Mouse (Mus musculus) kidney, adult 9 months (tissue): ENCODE measurements around the gene Gcc2.
A peak's percentile ranks its signal among the peaks of the same experiment; 100 is the strongest.
"Not testable (repeated sequence)": the region's sequence is repeated elsewhere in the genome, so short reads cannot be mapped to it uniquely, and the experiment has no call there.

Source experiments
- DNase-seq: peaks from one replicate; pipeline ENCODE4 v3.0.0; 2022

Gene Gcc2

GRCm38 (mm10) chr10:58327836-58328235, 72.5 kb downstream of the Gcc2 start:
- DNase-seq: not testable (repeated sequence)

GRCm38 (mm10) chr10:58328517-58329108, 73.3 kb downstream of the Gcc2 start:
- DNase-seq: peak; percentile 78

GRCm38 (mm10) chr10:58330635-58331034, 75.3 kb downstream of the Gcc2 start:
- no peak for DNase-seq

GRCm38 (mm10) chr10:58331741-58332140, 76.4 kb downstream of the Gcc2 start:
- DNase-seq: no peak

GRCm38 (mm10) chr10:58333414-58333813, 78.1 kb downstream of the Gcc2 start:
- DNase-seq: no peak

- DNase-seq: no peak
Observed at GRCm38 (mm10) chr10:58336156-58336555, 80.9 kb downstream of the Gcc2 start.

- peak; percentile 54 for DNase-seq
Observed at GRCm38 (mm10) chr10:58337091-58337490, 81.8 kb downstream of the Gcc2 start.

GRCm38 (mm10) chr10:58338590-58338989, 83.3 kb downstream of the Gcc2 start:
- DNase-seq: no peak

GRCm38 (mm10) chr10:58341685-58342084, 86.4 kb downstream of the Gcc2 start:
- peak; percentile 58 for DNase-seq

GRCm38 (mm10) chr10:58342199-58342598, 86.9 kb downstream of the Gcc2 start:
- no peak for DNase-seq

GRCm38 (mm10) chr10:58343552-58343951, 88.3 kb downstream of the Gcc2 start:
- no peak for DNase-seq

- no peak for DNase-seq
Observed at GRCm38 (mm10) chr10:58350600-58350999, 95.3 kb downstream of the Gcc2 start.

GRCm38 (mm10) chr10:58351670-58352069, 96.4 kb downstream of the Gcc2 start:
- no peak for DNase-seq

- no peak for DNase-seq
Observed at GRCm38 (mm10) chr10:58352364-58352763, 97.1 kb downstream of the Gcc2 start.

- DNase-seq: no peak
Observed at GRCm38 (mm10) chr10:58354561-58354960, 99.3 kb downstream of the Gcc2 start.
